Mouse (Mus musculus) splenic B cell, adult 2 months (primary cell): ENCODE measurements around the gene Dmtf1.

ENCODE experiments used
- DNase-seq: peaks from one replicate; pipeline ENCODE4 v3.0.0-alpha.2; 2011; ENCODE audit warnings: low read depth, low spot score
- H3K27me3 ChIP-seq: 2 replicates; pipeline ENCODE4 v1.6.1; 2012; ENCODE audit warnings: mild to moderate bottlenecking, low read length, moderate library complexity, mixed read lengths; ENCODE audit not compliant: control insufficient read depth, poor library complexity, insufficient read depth, severe bottlenecking
- H3K36me3 ChIP-seq: 2 replicates; pipeline ENCODE4 v1.6.1; 2012; ENCODE audit warnings: mild to moderate bottlenecking, low read length, moderate library complexity, mixed read lengths; ENCODE audit not compliant: control insufficient read depth, poor library complexity, insufficient read depth, severe bottlenecking

Gene Dmtf1

GRCm38 (mm10) chr5:9131786-9132185, 29.8 kb downstream of the Dmtf1 start:
- no peak for DNase-seq
- peaks cover 11% of the 10 kb centered on the region for H3K36me3 ChIP-seq
- no peaks in the 10 kb centered on the region for H3K27me3 ChIP-seq

GRCm38 (mm10) chr5:9128566-9128965, 33.0 kb downstream of the Dmtf1 start:
- H3K36me3 ChIP-seq: peaks cover 14% of the 10 kb centered on the region
- DNase-seq: no peak
- no peaks in the 10 kb centered on the region for H3K27me3 ChIP-seq

GRCm38 (mm10) chr5:9124134-9124533, 37.4 kb downstream of the Dmtf1 start:
- H3K27me3 ChIP-seq: no peaks in the 10 kb centered on the region
- H3K36me3 ChIP-seq: peaks cover 16% of the 10 kb centered on the region
- DNase-seq: no peak

GRCm38 (mm10) chr5:9114162-9114561, 47.4 kb downstream of the Dmtf1 start:
- Histone ChIP-seq H3K36me3 (peaks cover 16% of the 10 kb centered on the region; the same call in 1 of the 2 replicates), H3K27me3 (no peaks in the 10 kb centered on the region)
- DNase-seq: no peak

GRCm38 (mm10) chr5:9111759-9112158, 49.8 kb downstream of the Dmtf1 start:
- Histone ChIP-seq H3K27me3 (no peaks in the 10 kb centered on the region), H3K36me3 (peaks cover 13% of the 10 kb centered on the region; the same call in 1 of the 2 replicates)
- peak; percentile 90 for DNase-seq

- Histone ChIP-seq H3K27me3 (no peaks in the 10 kb centered on the region), H3K36me3 (peaks cover 11% of the 10 kb centered on the region; the same call in 1 of the 2 replicates)
- DNase-seq: no peak
Measured at GRCm38 (mm10) chr5:9111285-9111684, 50.3 kb downstream of the Dmtf1 start.

GRCm38 (mm10) chr5:9109582-9109981, 52.0 kb downstream of the Dmtf1 start:
- Histone ChIP-seq H3K27me3 (no peaks in the 10 kb centered on the region), H3K36me3 (peaks cover 4% of the 10 kb centered on the region)
- DNase-seq: peak; percentile 66

- peak; percentile 68 for DNase-seq
- peaks cover 4% of the 10 kb centered on the region for H3K36me3 ChIP-seq
- H3K27me3 ChIP-seq: no peaks in the 10 kb centered on the region
Measured at GRCm38 (mm10) chr5:9108490-9108889, 53.1 kb downstream of the Dmtf1 start.

GRCm38 (mm10) chr5:9107296-9108089, 54.1 kb downstream of the Dmtf1 start:
- peaks cover 2% of the 10 kb centered on the region for H3K36me3 ChIP-seq
- peak; percentile 49 for DNase-seq
- no peaks in the 10 kb centered on the region for H3K27me3 ChIP-seq

GRCm38 (mm10) chr5:9106806-9107205, 54.8 kb downstream of the Dmtf1 start:
- peaks cover 2% of the 10 kb centered on the region for H3K36me3 ChIP-seq
- no peaks in the 10 kb centered on the region for H3K27me3 ChIP-seq
- no peak for DNase-seq

- Histone ChIP-seq H3K27me3 (no peaks in the 10 kb centered on the region), H3K36me3 (peaks cover 2% of the 10 kb centered on the region)
- DNase-seq: peak; percentile 57
Measured at GRCm38 (mm10) chr5:9103958-9104357, 57.6 kb downstream of the Dmtf1 start.

- no peak for DNase-seq
- no peaks in the 10 kb centered on the region for H3K27me3 ChIP-seq
- H3K36me3 ChIP-seq: peaks cover 2% of the 10 kb centered on the region
Measured at GRCm38 (mm10) chr5:9102696-9103095, 58.9 kb downstream of the Dmtf1 start.

- Histone ChIP-seq H3K27me3 (no peaks in the 10 kb centered on the region), H3K36me3 (peaks cover 2% of the 10 kb centered on the region)
- peak; percentile 66 for DNase-seq
Measured at GRCm38 (mm10) chr5:9100849-9101801, 60.5 kb downstream of the Dmtf1 start.

GRCm38 (mm10) chr5:9100207-9100848, 61.2 kb downstream of the Dmtf1 start, which contains the start of gene Tmem243:
Tmem243 (plus strand) TSS chr5:9100668.
- Histone ChIP-seq H3K36me3 (no peaks in the 10 kb centered on the region; the same call in 1 of the 2 replicates), H3K27me3 (no peaks in the 10 kb centered on the region)
- peak; percentile 87 for DNase-seq
